Mouse (Mus musculus): ENCODE results near the gene Gcdh. TPM values are rescaled to one million over a fixed set of nuclear protein-coding genes. Genes with fewer than 3 reads are reported as not detected.

The Gcdh gene
- polyA plus RNA-seq, 1 experiment from 2014 or later = 25.6 TPM

GRCm38 (mm10) chr8:84907037-84907436, 13.3 kb upstream of the Gcdh start:
- Histone ChIP-seq H3K9me3 (ENCODE audit: control insufficient read depth, low read length) (no peaks in the 10 kb centered on the region), H3K27ac (no peak overlapping the region), H3K27me3 (ENCODE audit: control insufficient read depth, insufficient read depth, low read length) (peaks cover 30% of the 10 kb centered on the region), H3K4me3 (replicated peaks; ENCODE audit: low read length) (no peak overlapping the region), H3K9ac (no peak overlapping the region), H3K4me2 (replicated peaks) (no peak overlapping the region), H3K4me1 (replicated peaks; ENCODE audit: control insufficient read depth, insufficient read depth, low read length) (peaks cover 16% of the 10 kb centered on the region), H3K36me3 (replicated peaks; ENCODE audit: control insufficient read depth, insufficient read depth) (peaks cover 21% of the 10 kb centered on the region)
- no peak for ATAC-seq (ENCODE audit: low FRiP score)
- no peak for DNase-seq (ENCODE audit: low spot score)
- WGBS = 86% methylated on average over 9 of the region's 9 CpGs

GRCm38 (mm10) chr8:84904351-84904750, 10.6 kb upstream of the Gcdh start:
- H3K27me3 ChIP-seq (ENCODE audit: control insufficient read depth, insufficient read depth, low read length) = peaks cover 17% of the 10 kb centered on the region; the same call in 1 of the 2 replicates
- H3K9me3 ChIP-seq (ENCODE audit: control insufficient read depth, low read length) = no peaks in the 10 kb centered on the region
- 93% methylated on average over 7 of the region's 7 CpGs for WGBS
- H3K4me1 ChIP-seq (replicated peaks; ENCODE audit: control insufficient read depth, insufficient read depth, low read length) = peaks cover 16% of the 10 kb centered on the region
- H3K4me2 ChIP-seq (replicated peaks) = no peak overlapping the region
- no peaks in the 10 kb centered on the region; the same call in 1 of the 2 replicates for H3K36me3 ChIP-seq (replicated peaks; ENCODE audit: control insufficient read depth, insufficient read depth)
- ATAC-seq (ENCODE audit: low FRiP score) (no peak), DNase-seq (ENCODE audit: low spot score) (no peak)
- no peak overlapping the region for H3K9ac ChIP-seq
- H3K27ac ChIP-seq = no peak overlapping the region
- H3K4me3 ChIP-seq (replicated peaks; ENCODE audit: low read length) = no peak overlapping the region

DNA sequence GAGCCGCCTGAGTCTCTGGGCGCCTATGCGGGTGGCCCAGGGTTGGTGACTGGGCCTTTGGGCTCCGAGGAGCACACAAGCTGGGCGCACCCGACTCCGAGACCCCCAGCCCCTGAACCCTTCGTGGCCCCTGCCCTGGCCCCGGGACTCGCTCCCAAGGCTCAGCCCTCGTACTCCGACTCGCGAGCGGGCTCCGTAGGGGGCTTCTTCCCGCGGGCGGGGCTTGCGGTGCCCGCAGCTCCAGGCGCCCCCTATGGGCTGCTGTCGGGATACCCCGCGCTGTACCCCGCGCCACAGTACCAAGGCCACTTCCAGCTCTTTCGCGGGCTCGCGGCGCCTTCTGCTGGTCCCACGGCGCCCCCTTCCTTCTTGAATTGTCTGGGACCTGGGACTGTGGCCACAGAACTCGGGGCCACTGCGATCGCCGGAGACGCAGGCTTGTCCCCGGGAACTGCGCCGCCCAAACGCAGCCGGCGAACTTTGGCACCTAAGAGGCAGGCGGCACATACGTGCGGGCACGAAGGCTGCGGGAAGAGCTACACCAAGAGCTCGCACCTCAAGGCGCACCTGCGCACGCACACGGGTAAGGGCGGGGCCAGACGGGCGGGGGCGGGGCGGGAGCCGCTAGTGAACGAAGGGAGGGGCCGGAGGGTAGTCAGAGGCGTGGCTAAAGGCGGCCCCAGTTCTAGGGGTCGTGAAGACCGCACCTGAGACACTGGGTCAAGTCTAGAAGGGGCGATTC, 9.4 kb upstream of the Gcdh start:
- Histone ChIP-seq H3K27me3 (ENCODE audit: control insufficient read depth, insufficient read depth, low read length) (peaks cover 16% of the 10 kb centered on the region; the same call in 1 of the 2 replicates), H3K4me2 (replicated peaks) (peak overlapping the region; percentile 90), H3K36me3 (replicated peaks; ENCODE audit: control insufficient read depth, insufficient read depth) (no peaks in the 10 kb centered on the region; the same call in 1 of the 2 replicates), H3K4me3 (replicated peaks; ENCODE audit: low read length) (peak overlapping the region; percentile 41), H3K9me3 (ENCODE audit: control insufficient read depth, low read length) (no peaks in the 10 kb centered on the region), H3K4me1 (replicated peaks; ENCODE audit: control insufficient read depth, insufficient read depth, low read length) (peaks cover 10% of the 10 kb centered on the region), H3K27ac (no peak overlapping the region), H3K9ac (peak overlapping the region; percentile 60)
- ATAC-seq (ENCODE audit: low FRiP score) = peak; percentile 81
- peak; percentile 80 for DNase-seq (ENCODE audit: low spot score)
- WGBS = under 1% methylated on average over 68 of the region's 68 CpGs

DNA sequence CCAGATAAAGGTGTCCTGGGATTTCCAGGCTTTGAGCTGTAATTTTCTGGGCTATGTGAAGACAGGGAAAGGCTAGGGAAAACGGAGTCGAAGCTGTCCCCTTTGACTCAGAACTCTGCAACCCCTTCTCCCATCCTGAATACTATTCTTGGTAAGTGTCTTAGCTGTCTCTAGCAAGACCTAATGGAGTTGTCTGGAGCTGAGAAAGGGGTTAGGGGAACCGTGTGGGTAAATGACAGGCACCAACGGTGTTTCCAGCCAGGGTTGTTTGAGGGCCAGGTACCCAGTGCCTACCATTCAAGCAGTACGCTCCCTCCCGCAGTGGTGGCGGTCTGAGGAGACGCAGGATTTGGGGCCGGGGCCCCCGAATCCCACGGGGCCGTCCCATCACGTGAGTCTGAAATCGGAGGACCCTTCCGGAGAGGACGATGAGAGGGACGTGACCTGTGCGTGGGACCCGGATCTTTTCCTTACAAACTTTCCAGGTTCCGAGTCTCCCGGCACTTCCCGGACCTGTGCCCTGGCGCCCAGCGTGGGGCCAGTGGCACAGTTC, 8.7 kb upstream of the Gcdh start:
- peak overlapping the region; percentile 60 for H3K9ac ChIP-seq
- no peaks in the 10 kb centered on the region; the same call in 1 of the 2 replicates for H3K36me3 ChIP-seq (replicated peaks; ENCODE audit: control insufficient read depth, insufficient read depth)
- peak overlapping the region; percentile 90 for H3K4me2 ChIP-seq (replicated peaks)
- ATAC-seq (ENCODE audit: low FRiP score) (peak; percentile 9; the same call in 1 of the 2 replicates), DNase-seq (ENCODE audit: low spot score) (no peak)
- peak overlapping the region; percentile 41 for H3K4me3 ChIP-seq (replicated peaks; ENCODE audit: low read length)
- H3K27me3 ChIP-seq (ENCODE audit: control insufficient read depth, insufficient read depth, low read length) = peaks cover 16% of the 10 kb centered on the region; the same call in 1 of the 2 replicates
- 4% methylated on average over 24 of the region's 24 CpGs for WGBS
- H3K9me3 ChIP-seq (ENCODE audit: control insufficient read depth, low read length) = no peaks in the 10 kb centered on the region
- H3K27ac ChIP-seq = no peak overlapping the region
- peaks cover 10% of the 10 kb centered on the region for H3K4me1 ChIP-seq (replicated peaks; ENCODE audit: control insufficient read depth, insufficient read depth, low read length)

GRCm38 (mm10) chr8:84901752-84902151, 8.0 kb upstream of the Gcdh start, which contains the start of gene Klf1:
TSS of gene Klf1 (plus strand) at chr8:84901928.
- DNase-seq (ENCODE audit: low spot score) (no peak), ATAC-seq (ENCODE audit: low FRiP score) (no peak)
- Histone ChIP-seq H3K36me3 (replicated peaks; ENCODE audit: control insufficient read depth, insufficient read depth) (no peaks in the 10 kb centered on the region; the same call in 1 of the 2 replicates), H3K27ac (no peak within 1 kb of the TSS), H3K4me2 (replicated peaks) (peak within 1 kb of the TSS; percentile 90), H3K4me3 (replicated peaks; ENCODE audit: low read length) (peak within 1 kb of the TSS; percentile 41), H3K9me3 (ENCODE audit: control insufficient read depth, low read length) (no peaks in the 10 kb centered on the region), H3K4me1 (replicated peaks; ENCODE audit: control insufficient read depth, insufficient read depth, low read length) (peaks cover 10% of the 10 kb centered on the region), H3K9ac (peak within 1 kb of the TSS; percentile 60), H3K27me3 (ENCODE audit: control insufficient read depth, insufficient read depth, low read length) (peaks cover 16% of the 10 kb centered on the region; the same call in 1 of the 2 replicates)
- WGBS = 77% methylated on average over 3 of the region's 3 CpGs

- H3K9ac ChIP-seq = no peak overlapping the region
- H3K27ac ChIP-seq = no peak overlapping the region
- no peaks in the 10 kb centered on the region for H3K9me3 ChIP-seq (ENCODE audit: control insufficient read depth, low read length)
- H3K4me1 ChIP-seq (replicated peaks; ENCODE audit: control insufficient read depth, insufficient read depth, low read length) = peaks cover 10% of the 10 kb centered on the region
- peaks cover 16% of the 10 kb centered on the region; the same call in 1 of the 2 replicates for H3K27me3 ChIP-seq (ENCODE audit: control insufficient read depth, insufficient read depth, low read length)
- no peaks in the 10 kb centered on the region for H3K36me3 ChIP-seq (replicated peaks; ENCODE audit: control insufficient read depth, insufficient read depth)
- ATAC-seq (ENCODE audit: low FRiP score) = no peak
- WGBS = 70% methylated on average over 4 of the region's 4 CpGs
- DNase-seq (ENCODE audit: low spot score) = no peak
- no peak overlapping the region for H3K4me3 ChIP-seq (replicated peaks; ENCODE audit: low read length)
- no peak overlapping the region for H3K4me2 ChIP-seq (replicated peaks)
These were observed 7.3 kb upstream of the Gcdh start for GRCm38 (mm10) chr8:84901071-84901470.

DNA sequence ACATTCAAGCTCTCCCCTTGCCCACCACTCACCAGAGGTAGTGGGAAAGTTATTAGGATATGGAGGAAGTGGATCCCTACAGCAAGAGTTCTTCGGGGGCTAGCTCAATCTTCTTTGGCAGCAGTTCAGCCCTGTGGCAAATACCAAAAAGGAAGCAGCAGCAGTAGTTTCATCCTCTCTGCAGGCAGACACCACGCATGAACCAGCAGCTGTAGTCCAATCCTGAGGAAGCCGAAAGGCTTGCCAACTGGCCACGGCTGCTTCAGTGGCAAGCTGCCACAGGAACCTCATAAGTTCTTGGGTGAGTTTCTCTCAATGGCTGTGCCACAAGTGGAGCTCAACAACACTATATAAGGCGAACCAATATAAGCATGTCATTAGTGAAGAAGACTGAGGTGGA, 2.2 kb upstream of the Gcdh start:
- ATAC-seq (ENCODE audit: low FRiP score) = no peak

GRCm38 (mm10) chr8:84892993-84893708, 570 bp downstream of the Gcdh start:
- Histone ChIP-seq H3K27me3 (ENCODE audit: control insufficient read depth, insufficient read depth, low read length) (no peaks in the 10 kb centered on the region), H3K9ac (peak overlapping the region; percentile 84), H3K4me1 (replicated peaks; ENCODE audit: control insufficient read depth, insufficient read depth, low read length) (peaks cover 14% of the 10 kb centered on the region), H3K27ac (peak overlapping the region; percentile 0; the same call in 1 of the 2 replicates), H3K4me3 (replicated peaks; ENCODE audit: low read length) (peak overlapping the region; percentile 60), H3K4me2 (replicated peaks) (peak overlapping the region; percentile 83), H3K9me3 (ENCODE audit: control insufficient read depth, low read length) (no peaks in the 10 kb centered on the region), H3K36me3 (replicated peaks; ENCODE audit: control insufficient read depth, insufficient read depth) (peaks cover 12% of the 10 kb centered on the region)
- DNase-seq (ENCODE audit: low spot score) (no peak), ATAC-seq (ENCODE audit: low FRiP score) (peak; percentile 51; the same call in 1 of the 2 replicates)
- WGBS = 12% methylated on average over 31 of the region's 31 CpGs

More for the DNA sequence above, 2.2 kb upstream of the Gcdh start:
- H3K36me3 ChIP-seq (replicated peaks; ENCODE audit: control insufficient read depth, insufficient read depth) = no peaks in the 10 kb centered on the region
- H3K27ac ChIP-seq = no peak overlapping the region
- DNase-seq (ENCODE audit: low spot score) = no peak
- H3K9me3 ChIP-seq (ENCODE audit: control insufficient read depth, low read length) = no peaks in the 10 kb centered on the region
- WGBS = 90% methylated on average over 5 of the region's 5 CpGs
- H3K4me3 ChIP-seq (replicated peaks; ENCODE audit: low read length) = no peak overlapping the region
- no peak overlapping the region for H3K9ac ChIP-seq
- no peak overlapping the region for H3K4me2 ChIP-seq (replicated peaks)
- H3K27me3 ChIP-seq (ENCODE audit: control insufficient read depth, insufficient read depth, low read length) = no peaks in the 10 kb centered on the region
- H3K4me1 ChIP-seq (replicated peaks; ENCODE audit: control insufficient read depth, insufficient read depth, low read length) = peaks cover 14% of the 10 kb centered on the region

- peaks cover 37% of the 10 kb centered on the region for H3K36me3 ChIP-seq (replicated peaks; ENCODE audit: control insufficient read depth, insufficient read depth)
- ATAC-seq (ENCODE audit: low FRiP score) = no peak
- no peaks in the 10 kb centered on the region for H3K27me3 ChIP-seq (ENCODE audit: control insufficient read depth, insufficient read depth, low read length)
These were observed 4.6 kb downstream of the Gcdh start for GRCm38 (mm10) chr8:84889141-84889540.

More at GRCm38 (mm10) chr8:84889141-84889540, 4.6 kb downstream of the Gcdh start:
- no peaks in the 10 kb centered on the region for H3K9me3 ChIP-seq (ENCODE audit: control insufficient read depth, low read length)
- 96% methylated on average over 1 of the region's 1 CpGs for WGBS
- no peak overlapping the region for H3K9ac ChIP-seq
- no peak overlapping the region for H3K27ac ChIP-seq
- H3K4me3 ChIP-seq (replicated peaks; ENCODE audit: low read length) = no peak overlapping the region
- DNase-seq (ENCODE audit: low spot score) = no peak
- no peak overlapping the region for H3K4me2 ChIP-seq (replicated peaks)
- peaks cover 11% of the 10 kb centered on the region for H3K4me1 ChIP-seq (replicated peaks; ENCODE audit: control insufficient read depth, insufficient read depth, low read length)
